Mouse (Mus musculus) kidney, adult 8-10 months (tissue): Measurements from ENCODE around the gene Rspry1.

Source experiments
- DNase-seq, 2 experiments: peaks; one replicate each; pipeline ENCODE4 v3.0.0; 2022

Rspry1 gene

GRCm38 (mm10) chr8:94695341-94695993 lies 93.7 kb downstream of the Rspry1 start:
- peak; percentile 75 to 83 for DNase-seq

- peak; percentile 47 to 61 for DNase-seq
These were observed 94.3 kb downstream of the Rspry1 start, which contains the start of gene Pllp for GRCm38 (mm10) chr8:94695994-94696384. Pllp (minus strand) TSS chr8:94696278.

GRCm38 (mm10) chr8:94696566-94696965 lies 94.8 kb downstream of the Rspry1 start:
- no peak for DNase-seq

GRCm38 (mm10) chr8:94697956-94698355 lies 96.2 kb downstream of the Rspry1 start:
- DNase-seq = no peak

- DNase-seq = no peak
These were observed 97.6 kb downstream of the Rspry1 start for GRCm38 (mm10) chr8:94699366-94699765.

- no peak for DNase-seq
These were observed 98.7 kb downstream of the Rspry1 start for GRCm38 (mm10) chr8:94700421-94700935.

- DNase-seq = no peak
These were observed 100.4 kb downstream of the Rspry1 start for GRCm38 (mm10) chr8:94702156-94702555.

DNA sequence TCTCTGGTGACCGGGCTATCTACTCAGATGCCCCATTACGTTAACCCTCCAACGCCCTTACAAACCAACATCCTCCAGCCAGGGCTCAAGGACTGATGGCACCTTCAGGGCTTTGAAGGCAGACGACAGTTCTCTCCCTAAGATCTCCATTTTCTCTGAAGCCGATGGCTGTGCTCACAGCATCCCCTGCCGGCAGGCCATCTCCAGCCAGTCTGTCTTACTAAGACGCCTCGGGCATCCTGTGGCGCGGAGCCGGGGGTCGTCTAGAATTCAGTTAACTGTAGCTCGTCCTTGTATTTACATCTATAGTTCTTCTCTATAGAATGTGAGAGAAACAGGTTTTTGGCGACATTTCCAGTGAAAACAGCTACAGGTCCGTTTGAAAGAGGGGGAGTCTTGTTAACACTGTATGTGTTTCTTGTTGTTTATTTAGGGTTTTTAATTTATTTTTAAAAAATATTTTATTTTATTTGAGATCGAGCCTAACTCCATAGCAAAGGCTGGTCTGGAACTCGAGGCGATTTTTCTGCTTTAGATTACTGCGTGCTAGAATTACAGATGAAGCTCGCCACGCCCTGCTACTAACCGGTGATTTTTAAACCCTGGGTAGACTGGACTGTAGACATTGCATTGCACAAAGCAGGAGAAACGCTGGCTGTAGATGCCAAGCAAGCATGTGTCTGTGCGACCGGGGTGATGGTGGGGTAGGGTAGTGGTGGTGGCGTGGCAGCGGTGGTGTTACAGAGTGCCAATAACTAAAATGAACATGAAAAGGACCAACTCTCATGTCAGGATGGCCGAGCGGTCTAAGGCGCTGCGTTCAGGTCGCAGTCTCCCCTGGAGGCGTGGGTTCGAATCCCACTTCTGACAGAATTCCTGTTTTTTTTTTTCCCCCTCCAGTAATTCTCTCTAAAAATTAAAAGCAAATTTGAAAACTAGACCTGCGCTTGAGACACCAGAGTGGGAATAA lies 101.4 kb downstream of the Rspry1 start:
- peak; percentile 79 to 89 for DNase-seq

- peak; percentile 95 to 99 for DNase-seq
These were observed 102.4 kb downstream of the Rspry1 start for GRCm38 (mm10) chr8:94703972-94704668.

- DNase-seq = no peak
These were observed 102.9 kb downstream of the Rspry1 start for GRCm38 (mm10) chr8:94704669-94704984.

- no peak for DNase-seq
These were observed 104.0 kb downstream of the Rspry1 start for GRCm38 (mm10) chr8:94705581-94706245.

GRCm38 (mm10) chr8:94706732-94707395 lies 105.1 kb downstream of the Rspry1 start:
- DNase-seq = peak; percentile 46 to 62
